Mouse (Mus musculus) activated CD4-positive, CD25-positive, alpha-beta regulatory T cell, adult 4 months (primary cell): ENCODE results near the gene Scd2. TPM values are rescaled to one million over a fixed set of nuclear protein-coding genes. Genes with fewer than 3 reads are reported as not detected.
"Not testable (repeated sequence)": the region's sequence is repeated elsewhere in the genome, so short reads cannot be mapped to it uniquely, and the experiment has no call there.

Experiments used
- ATAC-seq: one replicate; pipeline ENCODE4 v1.8.0; 2017
- polyA plus RNA-seq, 2 experiments: library from polyadenylated mRNA; unstranded; fragments of 100-300 nt; shearing (Covaris generic); gene quantifications; one replicate each; pipeline ENCODE4 v1.2.1; 2017

The Scd2 gene
- polyA plus RNA-seq, 2 experiments from 2014 or later, result 37.3 to 47.1 TPM

DNA sequence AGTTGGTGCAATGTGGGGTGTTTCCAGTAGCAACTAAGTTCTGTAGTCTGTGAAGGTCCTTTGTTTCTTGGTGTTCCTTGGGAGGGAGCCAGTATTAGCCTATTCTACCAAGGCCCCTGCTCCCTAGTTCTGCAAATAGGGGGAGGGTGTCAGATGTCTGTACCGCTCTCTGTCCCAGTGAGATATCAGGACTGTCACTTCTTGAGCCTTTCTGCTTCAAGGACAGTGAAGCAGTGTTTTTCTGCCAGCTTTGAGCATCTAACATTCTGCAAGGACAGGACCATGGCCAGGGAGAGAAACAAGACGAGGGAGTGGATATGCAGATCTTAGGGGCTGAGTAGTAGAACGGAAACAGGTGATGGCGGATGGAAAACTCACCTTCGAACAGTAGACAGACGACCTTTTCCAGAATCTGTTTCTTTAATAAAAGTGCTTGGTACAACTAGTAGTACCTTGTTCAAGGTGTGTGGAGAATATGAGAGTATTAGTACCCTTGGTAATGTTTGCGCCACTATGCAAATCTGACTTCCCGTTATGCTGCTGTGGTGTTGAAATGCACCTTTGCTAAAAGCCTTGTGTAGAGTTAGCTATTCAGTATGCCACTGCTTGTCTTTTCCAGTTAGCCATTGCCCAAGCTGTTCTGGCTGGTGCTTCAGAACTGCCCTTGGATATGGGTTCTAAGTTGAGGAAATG, 3.7 kb downstream of the Scd2 start:
- ATAC-seq, result no peak

DNA sequence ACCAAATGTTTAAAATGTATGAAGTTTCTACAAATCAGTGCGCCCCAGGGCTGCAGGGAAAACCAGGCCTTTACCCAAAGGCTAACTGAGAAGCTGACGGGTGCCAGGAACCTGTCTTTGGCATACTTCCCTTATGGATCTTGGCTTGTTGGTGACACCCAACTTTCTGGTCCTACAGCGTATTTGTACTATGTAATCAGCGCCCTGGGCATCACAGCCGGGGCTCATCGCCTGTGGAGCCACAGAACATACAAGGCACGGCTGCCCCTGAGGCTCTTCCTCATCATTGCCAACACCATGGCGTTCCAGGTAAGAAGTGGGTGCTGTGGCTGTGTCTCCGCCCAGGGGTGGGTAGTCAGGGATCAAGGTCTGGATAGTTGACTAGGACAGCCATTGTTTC, 4.4 kb downstream of the Scd2 start:
- ATAC-seq, result no peak

DNA sequence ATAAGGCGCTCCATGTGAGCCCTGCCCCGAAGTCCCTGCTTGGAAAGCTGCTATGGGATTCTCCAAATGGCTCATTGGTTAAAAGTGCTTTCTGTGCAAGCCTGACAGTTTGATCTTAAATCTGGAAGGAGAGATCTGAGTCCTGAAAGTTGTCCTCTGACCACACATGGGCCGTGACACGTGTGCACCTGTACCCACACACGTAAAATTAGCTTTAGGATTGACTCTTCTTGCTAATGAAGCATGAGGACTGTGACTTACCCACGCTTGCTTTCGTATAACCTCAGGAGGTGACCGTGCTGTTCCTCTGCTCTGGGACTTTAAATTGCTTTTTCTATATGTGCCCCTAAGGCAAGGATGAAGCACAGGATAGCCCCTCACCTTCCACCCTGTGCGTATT, 5.6 kb downstream of the Scd2 start:
- ATAC-seq, result no peak

DNA sequence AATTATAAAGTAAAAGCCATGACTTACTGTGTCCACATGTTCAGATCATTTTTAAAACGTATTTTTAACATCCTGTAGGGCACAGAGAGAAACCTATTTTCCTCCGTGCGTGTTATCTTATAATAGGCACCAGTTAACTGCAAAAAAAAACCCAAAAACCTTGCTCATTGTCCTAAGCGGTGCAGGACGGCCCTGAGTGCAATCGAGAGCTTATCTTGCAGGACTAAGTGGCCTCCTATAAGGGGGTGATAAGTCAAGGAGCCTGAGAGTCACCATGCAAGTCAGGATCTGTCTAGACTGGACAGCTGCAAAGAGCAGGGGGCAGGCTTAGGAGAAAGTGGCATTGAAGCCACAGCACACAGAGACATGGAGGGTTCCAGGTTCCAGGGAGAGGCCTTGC, 6.4 kb downstream of the Scd2 start:
- ATAC-seq, result no peak

DNA sequence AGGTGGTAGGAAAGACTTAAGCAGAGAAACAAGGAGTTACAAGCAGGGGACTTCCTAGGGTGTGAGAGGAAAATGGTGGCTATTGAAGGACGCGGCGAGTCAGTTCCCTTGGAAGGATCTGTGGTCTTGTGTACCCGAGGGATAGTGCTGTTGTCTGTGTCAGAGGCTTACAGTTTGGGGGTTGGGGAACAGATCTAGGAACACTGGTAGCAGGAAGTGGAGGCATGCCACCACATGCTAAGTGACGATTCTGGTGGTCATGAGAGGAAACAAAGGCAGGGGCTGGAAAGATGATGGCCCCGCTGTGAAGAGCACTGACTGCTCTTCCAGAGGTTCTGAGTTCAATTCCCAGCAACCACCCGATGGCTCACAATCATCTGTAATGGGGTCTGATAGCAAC, 7.0 kb downstream of the Scd2 start:
- ATAC-seq, result no peak

- ATAC-seq, result no peak
Measured at GRCm38 (mm10) chr19:44301176-44301575, 7.7 kb downstream of the Scd2 start.

DNA sequence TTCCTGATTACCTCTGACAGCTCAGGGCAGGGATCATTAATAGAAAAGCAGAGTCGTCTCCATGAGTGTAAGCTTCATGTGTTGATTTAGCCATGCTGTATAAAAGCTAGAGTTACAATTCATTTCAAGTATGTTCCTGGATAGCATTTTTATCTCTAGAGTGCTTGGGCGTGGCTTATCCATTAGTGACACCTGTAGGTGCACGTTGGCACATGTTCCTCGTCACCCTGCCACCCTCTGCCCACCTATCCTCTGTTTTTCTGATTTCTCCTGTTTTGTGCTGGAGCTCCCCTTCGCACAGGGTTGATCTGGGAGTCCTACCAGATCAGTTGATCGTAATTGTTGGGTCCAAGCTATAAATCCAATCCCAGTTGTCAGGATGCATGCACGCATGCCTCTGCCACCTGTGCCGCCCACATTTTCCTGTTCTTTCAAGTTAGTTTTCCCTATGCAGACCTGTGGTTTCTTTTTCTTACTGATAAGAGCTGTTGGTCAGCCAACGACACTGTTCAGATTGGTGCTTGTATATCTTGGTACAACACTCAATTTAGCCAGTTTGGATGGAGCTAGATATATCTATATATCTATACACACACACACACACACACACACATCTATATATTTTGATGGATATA, 8.3 kb downstream of the Scd2 start:
- ATAC-seq, result no peak

- no peak for ATAC-seq
Measured at GRCm38 (mm10) chr19:44302901-44303300, 9.4 kb downstream of the Scd2 start.

DNA sequence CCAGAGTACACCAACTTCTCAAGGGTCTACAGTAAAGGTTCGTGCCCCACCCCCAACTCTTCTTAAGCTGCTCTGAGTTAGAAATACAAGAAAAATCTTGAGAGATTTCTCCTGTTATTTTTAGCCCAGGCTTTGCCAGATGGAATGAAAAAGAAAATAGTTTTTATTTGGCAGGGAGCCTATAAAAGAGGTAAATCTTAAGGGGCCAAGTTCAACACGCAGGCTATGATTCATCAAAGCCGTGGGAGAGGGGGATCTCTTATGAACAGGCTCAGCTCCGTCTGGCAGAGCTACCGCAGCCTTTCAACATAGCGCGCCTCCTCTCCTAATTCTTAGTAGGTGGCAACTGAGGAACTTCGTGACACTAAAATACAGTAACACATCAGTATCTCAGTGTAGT, 10.0 kb downstream of the Scd2 start:
- no peak for ATAC-seq

DNA sequence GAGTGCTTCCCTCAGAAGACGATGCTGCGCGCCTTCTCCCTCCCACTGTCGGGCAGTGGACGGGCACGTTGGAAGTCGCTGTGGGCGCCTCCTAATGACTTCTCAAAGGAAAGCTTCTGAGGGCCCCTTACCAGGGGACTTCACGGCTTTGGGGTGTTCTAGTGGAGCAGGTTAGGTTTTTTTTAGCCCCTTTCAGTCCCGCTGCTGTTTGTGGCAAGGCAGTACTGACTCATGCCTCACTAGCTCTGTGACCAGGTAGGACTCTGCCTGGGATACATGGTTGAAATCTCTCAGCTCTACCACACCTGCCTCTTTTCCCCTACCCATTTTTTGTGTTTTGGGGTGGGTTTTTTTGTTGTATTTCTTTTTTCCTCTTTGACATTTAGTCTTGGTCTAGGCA, 10.9 kb downstream of the Scd2 start:
- no peak for ATAC-seq

GRCm38 (mm10) chr19:44304851-44305510, 11.5 kb downstream of the Scd2 start:
- ATAC-seq, result no peak

- no peak for ATAC-seq
Measured at GRCm38 (mm10) chr19:44305701-44306100, 12.2 kb downstream of the Scd2 start.

DNA sequence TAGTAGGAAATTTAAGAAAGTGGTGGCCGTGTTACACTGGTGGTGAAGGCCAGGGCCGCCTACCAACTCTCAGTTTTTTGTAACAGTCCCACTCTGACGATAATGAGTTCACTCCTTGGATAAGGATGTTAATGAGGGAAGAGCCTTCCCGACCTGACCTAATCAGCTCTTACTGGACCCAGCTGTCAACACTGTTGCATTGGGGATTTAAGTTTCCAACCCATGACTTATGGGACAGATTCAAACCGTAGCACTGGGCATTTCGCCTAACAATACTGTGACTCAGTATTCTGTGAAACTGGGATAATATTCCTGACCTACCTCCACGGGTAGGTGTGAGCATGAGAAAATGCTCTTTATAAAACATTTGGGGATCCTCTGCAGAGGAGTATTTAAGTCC, 12.7 kb downstream of the Scd2 start:
- ATAC-seq, result no peak

GRCm38 (mm10) chr19:44307101-44307914, 13.8 kb downstream of the Scd2 start:
- no peak for ATAC-seq

DNA sequence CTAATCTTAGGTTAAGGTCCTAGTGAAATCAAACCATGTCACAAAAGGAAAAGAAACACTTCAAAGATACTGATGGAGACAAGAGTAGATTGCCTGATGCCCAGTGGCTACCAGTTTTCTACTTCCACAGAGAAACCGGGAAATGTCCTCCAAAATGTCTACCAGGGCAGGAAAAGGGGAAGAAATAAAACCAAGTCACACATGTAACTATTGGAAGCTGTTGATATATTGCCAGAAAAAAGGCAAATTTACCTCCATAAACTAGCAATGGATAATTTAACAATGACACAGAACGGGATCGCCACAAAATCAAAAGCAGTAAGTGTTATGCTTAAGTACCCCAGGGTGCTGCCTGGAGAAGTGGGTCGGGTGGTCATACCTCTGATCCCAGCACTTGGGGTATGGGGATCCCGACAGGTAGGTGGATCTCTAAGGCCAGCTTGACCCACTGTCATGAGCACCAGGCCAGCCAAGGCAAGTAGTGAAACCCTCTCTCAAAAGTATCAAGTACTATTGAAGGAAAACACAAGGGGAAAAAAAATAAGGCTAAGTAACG, 14.5 kb downstream of the Scd2 start:
- ATAC-seq, result no peak

DNA sequence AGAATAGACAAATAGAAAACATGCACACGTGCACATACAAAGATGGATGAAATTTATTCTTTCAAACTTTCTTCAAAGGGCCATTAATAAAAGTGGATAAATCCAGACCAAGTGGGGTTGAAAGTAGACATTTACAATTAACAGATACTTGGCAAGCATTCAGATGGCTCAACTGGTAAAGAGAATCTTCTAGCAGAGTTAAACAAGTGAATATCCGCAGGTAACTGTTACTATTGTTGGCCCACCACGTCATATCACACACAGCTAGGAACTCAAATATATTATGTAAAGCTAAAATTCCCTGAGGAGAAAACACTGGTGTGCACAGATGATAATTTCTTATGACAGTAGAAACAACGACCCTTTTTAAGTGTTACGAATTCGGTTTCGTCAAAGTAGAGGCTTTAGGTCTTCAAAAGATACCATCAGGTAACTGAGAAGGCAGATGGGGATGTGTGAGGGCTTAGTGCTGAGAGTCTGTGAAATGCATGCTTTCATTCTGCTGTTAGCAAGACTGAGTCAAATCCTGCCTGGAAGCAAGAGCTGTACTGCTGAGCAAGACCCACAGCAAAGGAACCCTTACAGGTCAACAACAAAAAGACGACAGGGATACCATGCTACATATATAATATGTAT, 15.3 kb downstream of the Scd2 start:
- ATAC-seq, result no peak

DNA sequence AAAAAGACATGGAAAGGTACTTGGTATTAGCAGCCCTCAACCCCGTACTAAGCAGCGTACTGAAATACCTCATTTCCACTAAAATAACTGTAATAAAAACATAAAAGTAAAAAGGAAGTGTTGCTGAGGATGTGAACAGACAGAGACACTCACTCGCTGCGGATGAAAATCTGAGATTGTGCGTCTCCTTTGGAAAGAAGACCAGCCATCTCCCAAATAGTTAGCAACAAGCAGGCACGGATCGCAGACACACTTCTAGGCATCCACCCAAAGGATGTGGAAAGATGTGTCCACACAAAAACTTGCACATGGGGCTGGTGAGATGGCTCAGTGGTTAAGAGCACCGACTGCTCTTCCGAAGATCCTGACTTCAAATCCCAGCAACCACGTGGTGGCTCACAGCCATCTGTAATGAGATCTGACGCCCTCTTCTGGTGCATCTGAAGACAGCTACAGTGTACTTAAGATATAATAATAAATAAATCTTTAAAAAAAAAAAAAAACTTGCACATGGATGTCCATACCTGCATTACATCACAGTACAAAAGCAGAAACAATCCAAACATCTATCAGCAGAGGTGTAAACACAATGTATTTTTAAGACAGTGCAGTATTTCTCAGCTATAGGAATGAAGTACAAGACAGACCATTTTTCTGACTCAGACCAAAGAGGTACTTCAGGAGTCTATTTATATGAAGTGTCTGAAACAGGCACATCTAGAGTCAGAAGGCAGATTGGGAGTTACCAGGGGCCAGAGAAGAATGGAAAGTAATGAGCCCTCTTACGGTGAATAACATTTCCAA, 16.1 kb downstream of the Scd2 start:
- no peak for ATAC-seq

DNA sequence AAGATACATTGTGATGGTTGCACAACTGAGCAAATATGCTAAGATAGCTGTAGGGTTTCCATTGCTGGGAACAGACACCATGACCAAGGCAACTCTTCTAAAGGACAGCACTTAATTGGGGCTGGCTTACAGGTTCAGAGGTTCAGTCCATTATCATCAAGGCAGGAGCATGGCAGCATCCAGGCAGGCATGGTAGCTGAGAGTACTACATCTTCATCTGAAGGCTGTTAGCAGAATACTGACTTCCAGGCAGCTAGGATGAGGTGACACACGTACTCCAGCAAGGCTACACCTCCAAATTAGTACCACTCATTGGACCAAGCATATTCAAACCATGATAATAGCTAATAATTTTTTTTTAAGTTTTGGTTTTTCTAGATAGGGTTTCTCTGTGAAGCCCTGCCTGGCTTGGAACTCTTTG, 16.7 kb downstream of the Scd2 start:
- ATAC-seq, result not testable (repeated sequence)

GRCm38 (mm10) chr19:44310814-44311213, 17.3 kb downstream of the Scd2 start:
- peak; percentile 65 for ATAC-seq

GRCm38 (mm10) chr19:44311306-44312006, 18.0 kb downstream of the Scd2 start:
- no peak for ATAC-seq

DNA sequence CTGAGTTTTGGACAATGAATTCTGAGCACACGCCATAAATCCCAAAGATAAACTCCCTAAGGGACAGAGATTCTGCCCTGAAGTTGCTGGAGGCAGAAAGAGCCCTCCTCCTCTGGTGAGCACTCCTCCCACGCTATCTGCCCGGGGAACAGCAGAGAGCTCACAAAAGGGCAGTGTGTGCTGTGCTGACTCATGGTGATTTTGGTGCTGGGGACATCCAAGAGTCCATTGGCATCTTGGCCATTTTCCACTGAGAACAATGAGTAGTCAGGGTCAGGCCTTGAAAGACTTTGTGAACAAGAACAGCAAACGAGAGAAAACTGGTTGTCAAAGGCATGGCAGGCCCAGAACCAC, 18.5 kb downstream of the Scd2 start:
- no peak for ATAC-seq
